Mouse (Mus musculus) liver, adult (tissue): ENCODE measurements around the gene Palm3.

ENCODE experiments used
- GATA4 ChIP-seq: IDR thresholded peaks from 2 replicates; pipeline ENCODE4 v1.6.1; 2014; ENCODE audit warnings: mild to moderate bottlenecking, low read length; ENCODE audit not compliant: insufficient replicate concordance

The Palm3 gene

GRCm38 (mm10) chr8:84008362-84008761, 12.9 kb upstream of the Palm3 start:
- no peak for TF ChIP-seq GATA4

DNA sequence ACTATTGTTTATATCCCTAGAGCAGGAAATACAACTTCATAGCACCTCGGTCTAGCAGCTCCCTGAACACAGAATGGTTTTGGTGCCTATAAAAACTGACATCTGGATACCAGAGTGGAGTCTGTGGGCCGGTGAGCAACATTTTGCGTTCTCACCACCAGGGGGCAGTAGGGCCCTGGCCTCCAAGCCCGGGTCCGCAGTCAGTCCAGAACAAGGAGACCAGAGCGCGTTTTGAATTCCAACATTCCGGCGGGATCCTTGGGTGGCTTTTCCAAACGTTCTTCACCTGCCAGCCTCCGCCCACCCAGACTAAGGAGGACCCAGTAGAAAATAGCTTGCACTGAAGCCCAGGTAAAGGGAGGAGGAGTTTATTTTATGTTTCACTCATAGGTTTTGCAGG, 11.4 kb upstream of the Palm3 start:
- no peak for TF ChIP-seq GATA4

DNA sequence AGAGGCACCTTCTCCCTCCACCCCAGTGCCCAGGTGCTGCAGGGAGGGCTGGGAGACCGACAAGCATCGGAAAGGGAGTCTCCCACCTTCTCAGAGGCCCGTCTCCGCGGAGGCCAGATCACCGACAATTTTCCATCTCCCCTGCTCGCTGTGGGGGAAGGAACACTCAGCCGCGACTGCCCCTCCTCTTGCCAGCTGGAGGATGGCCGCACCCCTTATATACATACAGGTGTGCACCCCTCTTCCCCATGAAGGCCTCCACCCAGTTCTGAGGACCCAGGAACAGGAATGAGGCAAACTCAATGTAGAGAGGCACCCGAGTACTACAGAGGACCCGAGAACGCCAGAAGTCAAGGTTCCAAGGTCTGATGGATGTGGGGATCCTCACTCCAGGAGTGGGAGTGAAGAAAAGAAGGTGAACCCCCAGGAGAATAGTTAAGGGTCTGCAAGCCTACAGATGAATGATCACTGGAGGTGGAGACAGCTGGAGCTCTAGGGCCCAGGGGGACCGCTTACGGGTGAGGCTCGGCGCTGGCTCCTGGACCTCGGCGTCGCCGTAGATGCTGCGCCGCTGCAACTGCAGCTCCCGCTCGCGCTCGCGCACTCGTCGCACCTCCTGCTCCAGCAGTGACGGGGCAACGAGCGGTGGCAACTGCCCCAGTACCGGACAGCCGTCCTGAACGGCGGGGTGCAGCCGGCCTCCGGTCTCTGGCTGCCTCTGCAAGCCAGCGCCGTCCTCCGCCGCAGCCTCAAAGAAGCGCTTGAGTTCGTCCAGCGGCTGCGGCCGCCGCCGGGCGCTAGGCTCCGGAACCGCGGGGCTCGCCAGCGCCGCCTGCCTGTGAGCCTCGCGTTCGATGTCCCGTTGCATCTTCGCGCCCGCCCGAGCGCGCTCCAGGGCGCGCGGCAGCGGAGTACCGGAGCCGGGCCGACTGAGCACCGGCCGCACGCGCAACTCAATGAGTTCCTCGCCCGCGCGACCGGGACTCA, 10.4 kb upstream of the Palm3 start:
- no peak for TF ChIP-seq GATA4

DNA sequence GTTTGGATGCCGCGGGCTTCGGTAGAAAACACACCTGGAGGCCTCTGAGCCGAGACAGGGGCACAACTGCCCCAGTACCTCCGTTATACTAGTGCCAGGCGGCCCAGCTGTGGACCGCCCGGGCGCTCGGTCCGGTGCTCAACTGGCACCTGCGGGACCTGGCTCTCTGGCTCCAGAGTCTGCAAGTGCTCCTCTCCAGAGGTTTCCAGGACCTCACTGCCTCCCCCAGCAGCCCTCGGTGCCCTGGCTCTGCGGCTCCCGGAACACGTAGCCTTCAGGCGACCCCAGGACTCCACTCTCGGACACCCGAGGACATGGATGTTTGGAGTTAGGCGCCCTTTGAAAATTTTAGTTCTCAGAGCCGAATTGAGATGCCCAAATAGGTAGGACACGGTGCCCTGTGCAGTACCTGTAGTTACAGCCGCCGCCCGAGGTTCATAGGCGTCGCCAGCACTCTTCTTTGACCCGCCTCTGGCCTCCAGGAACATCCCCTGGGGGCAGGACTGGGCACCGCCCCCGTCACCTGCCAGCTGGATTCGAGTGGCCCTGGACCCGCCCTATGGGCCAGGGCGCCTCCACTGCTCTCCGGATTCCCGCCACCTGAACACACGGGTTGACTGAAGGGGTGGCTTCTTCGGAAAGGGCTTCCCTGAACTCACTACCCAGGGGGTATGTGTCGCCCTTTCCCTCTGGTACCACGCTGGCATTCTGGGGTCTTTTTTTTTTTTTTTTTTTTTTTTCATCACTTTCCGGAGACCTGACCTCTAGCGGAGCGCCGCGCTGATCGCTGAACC, 9.4 kb upstream of the Palm3 start, which contains the start of gene 2210011C24Rik:
Gene 2210011C24Rik, minus strand, starts transcription at position 467 of the 794 bp plus-strand sequence.
- TF ChIP-seq GATA4, result no peak

- no peak for TF ChIP-seq GATA4
These were observed 8.6 kb upstream of the Palm3 start for GRCm38 (mm10) chr8:84012499-84013165.

- TF ChIP-seq GATA4, result no peak
These were observed 5.4 kb upstream of the Palm3 start for GRCm38 (mm10) chr8:84015833-84016232.

DNA sequence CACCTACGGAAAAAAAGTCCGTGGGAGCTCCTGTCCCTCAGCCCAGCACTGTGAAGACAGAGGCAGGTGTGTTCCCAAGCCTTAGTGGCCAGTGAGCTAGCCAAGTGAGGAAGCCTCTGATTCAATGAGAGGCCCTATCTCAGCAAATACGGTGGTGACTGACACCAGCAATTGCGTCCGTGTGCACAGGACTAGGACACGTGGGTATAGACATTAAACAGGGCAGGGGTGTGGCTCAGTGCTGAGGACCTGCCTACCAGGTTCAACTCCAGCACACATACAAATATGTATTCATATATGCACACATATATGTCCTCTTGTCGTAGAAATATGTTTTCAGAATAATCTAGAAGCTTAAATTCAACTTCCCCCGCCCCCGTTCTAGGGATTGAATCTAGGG, 1.5 kb upstream of the Palm3 start:
- TF ChIP-seq GATA4, result no peak

DNA sequence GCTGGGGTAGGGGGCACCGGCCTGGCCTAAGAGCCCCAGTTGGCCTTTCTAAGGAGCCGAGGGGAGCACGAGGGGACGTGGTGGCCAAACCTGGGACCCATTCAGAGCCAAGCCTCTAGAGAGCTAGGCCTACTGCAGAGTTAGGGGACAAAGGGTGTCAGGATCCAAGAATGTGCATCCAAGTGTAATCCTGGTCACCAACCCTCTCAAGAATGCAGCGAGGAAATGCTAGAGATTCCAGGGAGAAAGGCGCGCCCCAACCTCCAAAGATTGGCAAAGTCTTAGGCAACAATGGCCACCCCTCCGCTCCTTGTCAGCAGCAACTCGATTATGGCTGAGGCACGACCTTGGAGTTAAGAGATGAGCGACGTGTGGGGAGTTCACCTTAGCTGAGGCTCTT, 298 bp downstream of the Palm3 start:
- TF ChIP-seq GATA4, result no peak

GRCm38 (mm10) chr8:84023085-84023484, 1.8 kb downstream of the Palm3 start:
- TF ChIP-seq GATA4, result no peak

- no peak for TF ChIP-seq GATA4
These were observed 2.4 kb downstream of the Palm3 start for GRCm38 (mm10) chr8:84023631-84024030.

DNA sequence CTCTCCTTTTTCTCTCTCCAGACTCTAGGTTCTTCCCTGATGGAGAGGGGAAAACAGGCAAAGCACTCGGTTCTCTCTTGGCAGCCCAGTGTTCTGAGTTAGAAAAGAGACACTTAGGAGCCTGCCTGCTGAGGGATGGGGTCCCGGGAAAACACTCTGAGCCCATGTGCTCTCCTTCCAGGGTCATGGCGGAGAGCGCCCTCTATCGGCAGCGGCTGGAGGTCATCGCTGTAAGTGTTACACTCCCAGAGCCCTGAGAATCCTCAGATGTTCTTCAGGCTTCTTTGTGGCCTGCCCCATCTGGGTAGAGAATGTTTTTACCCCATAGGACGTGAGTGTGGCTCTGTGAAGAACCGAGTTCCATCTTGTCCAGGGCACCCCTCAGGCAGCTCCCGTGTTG, 2.9 kb downstream of the Palm3 start:
- no peak for TF ChIP-seq GATA4

DNA sequence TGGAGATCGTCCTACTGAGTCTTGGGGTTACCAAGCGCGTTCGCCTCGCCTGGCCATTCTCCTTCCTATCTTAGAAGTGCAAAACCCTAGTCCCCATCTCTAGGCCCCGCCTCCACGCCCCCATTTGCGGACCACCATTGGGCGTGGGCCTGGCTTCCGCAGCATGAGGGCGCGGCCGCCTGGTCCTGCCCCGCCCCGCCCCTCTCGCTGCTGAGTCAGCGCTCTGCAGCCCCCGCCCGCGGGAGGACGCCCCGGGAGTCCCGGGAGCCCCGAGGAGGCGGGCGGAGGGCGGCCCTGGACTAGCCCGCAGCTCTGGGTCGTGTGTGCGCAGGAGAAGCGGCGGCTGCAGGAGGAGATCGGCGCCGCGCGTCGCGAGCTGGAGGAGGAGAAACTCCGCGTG, 4.6 kb downstream of the Palm3 start:
- TF ChIP-seq GATA4, result no peak

GRCm38 (mm10) chr8:84027449-84027848, 6.2 kb downstream of the Palm3 start:
- TF ChIP-seq GATA4, result no peak

DNA sequence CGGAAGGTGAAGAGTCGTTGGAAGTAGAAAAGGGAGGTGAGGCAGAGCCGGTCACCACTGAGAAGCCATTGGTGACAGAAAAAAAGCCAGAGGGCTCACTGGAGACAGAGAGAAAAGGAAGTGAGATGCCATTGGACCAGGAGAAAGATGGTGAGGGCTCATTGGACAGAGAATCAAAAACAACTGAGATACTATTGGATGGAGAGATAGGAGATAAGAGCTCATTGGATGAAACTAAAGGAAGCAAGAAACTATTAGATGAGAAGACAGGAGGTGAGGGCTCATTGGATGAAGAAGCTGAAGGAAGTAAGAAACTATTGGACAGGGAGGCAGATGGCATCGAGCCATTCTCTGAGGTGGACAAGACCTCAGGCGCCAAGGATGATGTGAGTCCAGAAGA, 8.0 kb downstream of the Palm3 start:
- TF ChIP-seq GATA4, result no peak

DNA sequence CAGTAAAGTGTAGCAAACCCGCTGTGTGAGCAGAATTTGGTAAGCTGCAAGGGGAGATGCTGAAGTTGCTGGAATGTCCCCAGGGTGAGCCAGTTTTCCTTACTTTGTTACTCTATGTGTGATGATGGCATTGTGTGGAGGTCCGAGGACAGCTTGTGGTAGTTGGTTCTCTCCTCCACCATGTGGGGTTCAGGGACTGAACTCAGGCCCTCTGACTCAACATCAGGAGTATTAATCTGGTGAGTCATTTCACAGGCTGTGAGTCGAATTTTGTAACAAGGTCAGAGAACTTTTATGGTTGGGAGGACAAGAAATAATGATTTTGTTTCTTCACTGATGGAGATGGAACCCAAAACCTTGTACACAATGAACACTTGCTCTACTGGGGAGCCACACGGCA, 11.5 kb downstream of the Palm3 start:
- no peak for TF ChIP-seq GATA4
